In the genomic region with DNA sequence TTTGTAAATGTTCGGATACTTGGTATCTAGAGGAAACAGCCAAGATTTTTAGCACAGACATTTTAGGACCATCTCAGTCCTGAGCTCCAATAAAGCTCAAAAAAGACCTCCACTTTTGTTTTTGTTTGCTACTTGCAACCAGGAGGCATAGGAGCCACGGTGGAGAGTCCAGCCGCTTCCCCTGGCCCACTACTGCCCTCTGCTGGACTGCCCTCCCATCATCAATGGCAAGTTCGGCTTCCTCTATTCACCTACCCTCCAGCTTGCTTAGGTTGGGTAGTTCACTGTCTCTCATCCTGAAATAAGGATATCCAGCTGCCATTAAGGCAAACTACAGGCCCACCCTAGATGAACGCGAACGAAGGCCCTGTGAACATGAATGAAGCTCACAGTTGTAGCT, we compare ENCODE assay signal across 8 mouse cellular contexts. TPM values are rescaled to one million over a fixed set of nuclear protein-coding genes. Genes with fewer than 3 reads are reported as not detected.
A peak's percentile ranks its signal among the peaks of the same experiment; 100 is the strongest.
DNase-seq lines count a peak whose midpoint lies in the region; ATAC-seq and TF ChIP-seq lines count a peak whose summit lies in the region.

No protein-coding gene starts in this region.

- no peak overlapping the region for H3K4me3 ChIP-seq in liver, embryonic 14.5 days (ENCODE audit: insufficient read depth in 1 of 2, low read depth in 2 of 2, low read length in 2 of 2)

- TF ChIP-seq EP300 in liver, embryonic 14.5 days (IDR thresholded peaks at IDR 0.05; ENCODE audit: low read depth) = no peak

- no peak overlapping the region for H3K9ac ChIP-seq in liver, embryonic 14.5 days (replicated peaks)

- H3K36me3 ChIP-seq in liver, embryonic 14.5 days (replicated peaks; ENCODE audit: control insufficient read depth, insufficient read depth, low read depth) = no peaks in the 10 kb centered on the region; the same call in none of the 2 replicates

- peak; percentile 75 to 78 for DNase-seq in layer of hippocampus, postnatal 10 days (ENCODE audit: low spot score in 2 of 2)
- DNase-seq in layer of hippocampus, adult 8-10 months (ENCODE audit: low spot score in 2 of 2) = no peak
- DNase-seq in R1 (ENCODE audit: low read depth, low spot score) = peak; percentile 55
- DNase-seq in cerebellum, postnatal 25 days = peak; percentile 65 to 83
- DNase-seq in heart, postnatal 14 days = peak; percentile 84 to 89
- DNase-seq in liver, embryonic 14.5 days (ENCODE audit: low read depth in 3 of 3, low spot score in 3 of 3) = peak in 2 of 3 experiments; percentile 30 to 37
- peak; percentile 49 to 75 for DNase-seq in right cerebral cortex, adult 2 months (ENCODE audit: low spot score in 2 of 2)
- peak; percentile 59 to 74 for DNase-seq in urinary bladder, postnatal 36 days (ENCODE audit: low spot score in 2 of 2)

- H3K9me3 ChIP-seq in liver, embryonic 14.5 days (ENCODE audit: control insufficient read depth, low read length) = no peaks in the 10 kb centered on the region

- no peaks in the 10 kb centered on the region for H3K27me3 ChIP-seq in liver, embryonic 14.5 days (ENCODE audit: control insufficient read depth, insufficient read depth, low read length)

- H3K27ac ChIP-seq in liver, embryonic 14.5 days = no peak overlapping the region

- H3K4me2 ChIP-seq in liver, embryonic 14.5 days (ENCODE audit: low read depth) = no peak overlapping the region

- peaks cover 2 to 4% of the 10 kb centered on the region in 2 experiments; a peak in 1 of 4 replicates for H3K4me1 ChIP-seq in liver, embryonic 14.5 days (replicated peaks; ENCODE audit: control insufficient read depth in 2 of 2, insufficient read depth in 2 of 2, low read length in 1 of 2)

- no peak for ATAC-seq in liver, embryonic 14.5 days (ENCODE audit: insufficient read depth)

- TF ChIP-seq CTCF in liver, embryonic 14.5 days (IDR thresholded peaks at IDR 0.05; ENCODE audit: low read depth) = peak; percentile 95

- intact Hi-C loops in heart, postnatal 14 days (cut with DNase I) = loop anchor here (2.0 kb wide), 1 partner anchor 223 kb away; no protein-coding TSS in a partner anchor

- 37% methylated on average over 7 of the region's 7 CpGs for WGBS in liver, embryonic 14.5 days (ENCODE audit: insufficient replicate concordance)

RNA-seq across cellular contexts. Expression of gene Xpc, which starts 6.4 kb away (rescaled TPM):
- 10 to 100 TPM; 12.6 to 13.7 TPM for total RNA-seq in layer of hippocampus, postnatal 10 days (2021)
- total RNA-seq in layer of hippocampus, adult 8-10 months (2022) = 10 to 100 TPM; 11.7 to 16.0 (median 13.7) TPM
- total RNA-seq in heart, postnatal 14 days (2021) = 10 to 100 TPM; 10.4 to 10.9 TPM
- 1.8 and 2.8 TPM in 2 replicates for polyA plus RNA-seq in liver, embryonic 14.5 days (2012; rRNA removed)
- polyA plus RNA-seq in liver, embryonic 14.5 days (2014; fragmentation: Nextera tagmentation; extraction: Ambion mirVana) = 3.6 and 3.7 TPM in 2 replicates

RNA-seq across cellular contexts. Expression of gene Lsm3, which starts 6.4 kb away (rescaled TPM):
- 10 to 100 TPM; 45.7 to 52.1 TPM for total RNA-seq in layer of hippocampus, postnatal 10 days (2021)
- 10 to 100 TPM; 32.4 to 35.7 (median 32.9) TPM for total RNA-seq in layer of hippocampus, adult 8-10 months (2022)
- total RNA-seq in heart, postnatal 14 days (2021) = 10 to 100 TPM; 47.8 to 58.0 TPM
- 56.3 and 84.8 TPM in 2 replicates for polyA plus RNA-seq in liver, embryonic 14.5 days (2012; rRNA removed)
- polyA plus RNA-seq in liver, embryonic 14.5 days (2014; fragmentation: Nextera tagmentation; extraction: Ambion mirVana) = 167 and 171 TPM in 2 replicates

RNA-seq across cellular contexts. Expression of gene Tmem43, which starts 35.8 kb away (rescaled TPM):
- 10 to 100 TPM; 28.4 to 32.1 TPM for total RNA-seq in layer of hippocampus, postnatal 10 days (2021)
- total RNA-seq in layer of hippocampus, adult 8-10 months (2022) = 10 to 100 TPM; 31.1 to 35.9 (median 34.1) TPM
- 10 to 100 TPM; 24.3 to 24.9 TPM for total RNA-seq in heart, postnatal 14 days (2021)
- polyA plus RNA-seq in liver, embryonic 14.5 days (2012; rRNA removed) = 7.1 and 7.4 TPM in 2 replicates
- 9.3 and 11.3 TPM in 2 replicates for polyA plus RNA-seq in liver, embryonic 14.5 days (2014; fragmentation: Nextera tagmentation; extraction: Ambion mirVana)

RNA-seq across cellular contexts. Expression of gene Chchd4, which starts 36.0 kb away (rescaled TPM):
- total RNA-seq in layer of hippocampus, postnatal 10 days (2021) = 10 to 100 TPM; 21.6 to 21.9 TPM
- 10 to 100 TPM; 20.7 to 23.4 (median 22.2) TPM for total RNA-seq in layer of hippocampus, adult 8-10 months (2022)
- 10 to 100 TPM; 12.9 to 15.1 TPM for total RNA-seq in heart, postnatal 14 days (2021)
- 5.0 and 6.6 TPM in 2 replicates for polyA plus RNA-seq in liver, embryonic 14.5 days (2012; rRNA removed)
- 14.1 and 14.9 TPM in 2 replicates for polyA plus RNA-seq in liver, embryonic 14.5 days (2014; fragmentation: Nextera tagmentation; extraction: Ambion mirVana)

Comparison
In these comparisons a context has a peak if more than half of its experiments do, and no peak if none do; other contexts are left out.
1. DNase-seq: peak in layer of hippocampus, postnatal 10 days (2 of 2), R1 (single experiment), cerebellum, postnatal 25 days (2 of 2), heart, postnatal 14 days (2 of 2), liver, embryonic 14.5 days (2 of 3), right cerebral cortex, adult 2 months (2 of 2) and urinary bladder, postnatal 36 days (2 of 2); none in layer of hippocampus, adult 8-10 months (0 of 2).